Mouse (Mus musculus) CH12.LX (cell line): ENCODE results near the gene Sugt1. TPM values are rescaled to one million over a fixed set of nuclear protein-coding genes. Genes with fewer than 3 reads are reported as not detected.

Source experiments
- DNase-seq: peaks from one replicate; pipeline ENCODE4 v3.0.0-alpha.2; 2013; ENCODE audit errors: extremely low read depth
- H3K27ac ChIP-seq: 2 replicates; pipeline ENCODE4 v1.5.1; 2012; ENCODE audit warnings: low read depth, mild to moderate bottlenecking, control low read depth, moderate library complexity; ENCODE audit not compliant: insufficient read depth
- H3K27me3 ChIP-seq: replicated peaks from 2 replicates; pipeline ENCODE3; 2012; ENCODE audit warnings: inconsistent platforms
- H3K36me3 ChIP-seq, 2 experiments: replicated peaks in 1 of 2; 2 replicates each; pipeline versions ENCODE3 to v1.6.1; 2012; ENCODE audit warnings: inconsistent platforms in 1 of 2, low read length in 1 of 2, mild to moderate bottlenecking in 1 of 2, mixed read lengths in 1 of 2, moderate library complexity in 1 of 2; ENCODE audit not compliant: control insufficient read depth in 1 of 2, insufficient read depth in 1 of 2
- H3K4me1 ChIP-seq, 2 experiments: 2 replicates each; pipeline ENCODE4 v1.6.1; 2012; ENCODE audit warnings: inconsistent platforms in 1 of 2, moderate library complexity in 1 of 2; ENCODE audit not compliant: insufficient read depth in 2 of 2, control insufficient read depth in 1 of 2
- H3K4me2 ChIP-seq: 2 replicates; pipeline ENCODE4 v1.6.1; 2012; ENCODE audit warnings: low read depth, mild to moderate bottlenecking, control low read depth; ENCODE audit not compliant: poor library complexity, insufficient read depth, severe bottlenecking
- H3K4me3 ChIP-seq, 3 experiments: fragments of 150-350 bp in 1 of 3; sonication (generic) in 1 of 3; replicated peaks in 1 of 3; 2 replicates each; pipeline versions ENCODE3 to v1.5.1; 2011 to 2012; ENCODE audit warnings: low read depth in 2 of 3, low read length in 2 of 3, mild to moderate bottlenecking in 2 of 3, moderate library complexity in 2 of 3, control low read depth in 1 of 3, improper control_type of control experiment in 1 of 3, inconsistent platforms in 1 of 3, mixed read lengths in 1 of 3; ENCODE audit not compliant: poor library complexity in 1 of 3
- H3K79me2 ChIP-seq: replicated peaks from 2 replicates; pipeline ENCODE4 v1.6.1; 2012; ENCODE audit warnings: mild to moderate bottlenecking, moderate library complexity; ENCODE audit not compliant: control insufficient read depth, poor library complexity, insufficient read depth, severe bottlenecking; ENCODE audit errors: extremely low read depth
- H3K9ac ChIP-seq: 2 replicates; pipeline ENCODE4 v1.6.1; 2012; ENCODE audit warnings: low read depth, mild to moderate bottlenecking, control low read depth, moderate library complexity; ENCODE audit not compliant: insufficient read depth
- H3K9me3 ChIP-seq: replicated peaks from 2 replicates; pipeline ENCODE3; 2012; ENCODE audit warnings: low read length, inconsistent platforms, mixed read lengths
- BHLHE40 ChIP-seq: IDR thresholded peaks from 2 replicates; pipeline ENCODE4 v1.6.1; 2011; ENCODE audit warnings: mild to moderate bottlenecking, low read depth, low read length, improper control_type of control experiment
- CHD1 ChIP-seq: IDR thresholded peaks from 2 replicates; pipeline ENCODE4 v1.6.1; 2012; ENCODE audit warnings: low read depth, low read length, improper control_type of control experiment, inconsistent platforms
- CHD2 ChIP-seq: IDR thresholded peaks from 2 replicates; pipeline ENCODE4 v1.6.1; 2011; ENCODE audit warnings: low read length, improper control_type of control experiment
- E2F4 ChIP-seq: IDR thresholded peaks from 2 replicates; pipeline ENCODE4 v1.6.1; 2011; ENCODE audit warnings: low read depth, low read length, improper control_type of control experiment; ENCODE audit not compliant: insufficient replicate concordance
- ELF1 ChIP-seq: IDR thresholded peaks from 2 replicates; pipeline ENCODE4 v1.6.1; 2014; ENCODE audit warnings: low read depth, mild to moderate bottlenecking, inconsistent platforms, low read length, improper control_type of control experiment
- GABPA ChIP-seq: IDR thresholded peaks from 2 replicates; pipeline ENCODE4 v1.6.1; 2012; ENCODE audit warnings: low read depth, low read length, improper control_type of control experiment, inconsistent platforms; ENCODE audit not compliant: insufficient replicate concordance
- IRF4 ChIP-seq: IDR thresholded peaks from 2 replicates; pipeline ENCODE4 v1.6.1; 2014; ENCODE audit warnings: low read depth, mild to moderate bottlenecking, inconsistent platforms, low read length, improper control_type of control experiment
- JUN ChIP-seq: IDR thresholded peaks from 2 replicates; pipeline ENCODE4 v1.6.1; 2011; ENCODE audit warnings: low read depth, mild to moderate bottlenecking, low read length, improper control_type of control experiment, moderate library complexity; ENCODE audit not compliant: insufficient read depth
- JUND ChIP-seq: conservative IDR thresholded peaks from 2 replicates; pipeline ENCODE4 v1.6.1; 2011; ENCODE audit warnings: low read depth, low read length, improper control_type of control experiment
- KAT2A ChIP-seq: IDR thresholded peaks from 2 replicates; pipeline ENCODE4 v1.6.1; 2012; ENCODE audit warnings: low read length, improper control_type of control experiment, inconsistent platforms; ENCODE audit not compliant: insufficient replicate concordance
- MAFK ChIP-seq: IDR thresholded peaks from 2 replicates; pipeline ENCODE4 v1.6.1; 2011; ENCODE audit warnings: low read length, improper control_type of control experiment; ENCODE audit not compliant: insufficient replicate concordance
- MAX ChIP-seq: IDR thresholded peaks from 2 replicates; pipeline ENCODE4 v1.6.1; 2011; ENCODE audit warnings: low read length, improper control_type of control experiment
- MAZ ChIP-seq: IDR thresholded peaks from 2 replicates; pipeline ENCODE4 v1.6.1; 2012; ENCODE audit warnings: low read depth, mild to moderate bottlenecking, inconsistent platforms, low read length, improper control_type of control experiment, moderate library complexity
- MEF2A ChIP-seq: IDR thresholded peaks from 2 replicates; pipeline ENCODE4 v1.6.1; 2014; ENCODE audit warnings: low read depth, mild to moderate bottlenecking, inconsistent platforms, low read length, improper control_type of control experiment, borderline replicate concordance
- NELFE ChIP-seq: IDR thresholded peaks from 2 replicates; pipeline ENCODE4 v1.6.1; 2011; ENCODE audit warnings: low read depth, low read length, improper control_type of control experiment
- NRF1 ChIP-seq: IDR thresholded peaks from 2 replicates; pipeline ENCODE4 v1.6.1; 2014; ENCODE audit warnings: low read depth, mild to moderate bottlenecking, inconsistent platforms, low read length, improper control_type of control experiment, moderate library complexity
- PAX5 ChIP-seq: IDR thresholded peaks from 2 replicates; pipeline ENCODE4 v1.6.1; 2012; ENCODE audit warnings: low read length, inconsistent platforms, mixed read lengths
- POLR2AphosphoS2 ChIP-seq: IDR thresholded peaks from 2 replicates; pipeline ENCODE4 v1.6.1; 2011; ENCODE audit warnings: low read depth, low read length, improper control_type of control experiment
- RAD21 ChIP-seq: IDR thresholded peaks from 2 replicates; pipeline ENCODE4 v1.6.1; 2011; ENCODE audit warnings: low read depth, mild to moderate bottlenecking, low read length, improper control_type of control experiment, moderate library complexity
- RCOR1 ChIP-seq: conservative IDR thresholded peaks from 2 replicates; pipeline ENCODE4 v1.6.1; 2012; ENCODE audit warnings: low read depth, mild to moderate bottlenecking, inconsistent platforms, low read length, improper control_type of control experiment
- SIN3A ChIP-seq: IDR thresholded peaks from 2 replicates; pipeline ENCODE4 v1.6.1; 2012; ENCODE audit warnings: low read length, improper control_type of control experiment, inconsistent platforms
- SMC3 ChIP-seq: IDR thresholded peaks from 2 replicates; pipeline ENCODE4 v1.6.1; 2011; ENCODE audit warnings: low read depth, low read length, improper control_type of control experiment
- TCF12 ChIP-seq: IDR thresholded peaks from 2 replicates; pipeline ENCODE4 v1.6.1; 2014; ENCODE audit warnings: low read depth, mild to moderate bottlenecking, inconsistent platforms, low read length, improper control_type of control experiment
- UBTF ChIP-seq: IDR thresholded peaks from 2 replicates; pipeline ENCODE4 v1.6.1; 2012; ENCODE audit warnings: low read depth, mild to moderate bottlenecking, inconsistent platforms, low read length, improper control_type of control experiment, moderate library complexity
- USF1 ChIP-seq: IDR thresholded peaks from 2 replicates; pipeline ENCODE4 v1.6.1; 2014; ENCODE audit warnings: low read depth, mild to moderate bottlenecking, inconsistent platforms, low read length, improper control_type of control experiment
- USF2 ChIP-seq: conservative IDR thresholded peaks from 2 replicates; pipeline ENCODE4 v1.6.1; 2011; ENCODE audit warnings: low read depth, low read length, improper control_type of control experiment
- ZKSCAN1 ChIP-seq: IDR thresholded peaks from 2 replicates; pipeline ENCODE4 v1.6.1; 2012; ENCODE audit warnings: low read depth, inconsistent platforms, low read length, improper control_type of control experiment, borderline replicate concordance
- ZMIZ1 ChIP-seq: IDR thresholded peaks from 2 replicates; pipeline ENCODE4 v1.6.1; 2012; ENCODE audit warnings: low read depth, mild to moderate bottlenecking, inconsistent platforms, low read length, improper control_type of control experiment
- ZNF384 ChIP-seq: IDR thresholded peaks from 2 replicates; pipeline ENCODE4 v1.6.1; 2012; ENCODE audit warnings: low read depth, low read length, improper control_type of control experiment, inconsistent platforms
- dilution Hi-C: fragments of 300-500 bp; cut with MboI; formaldehyde crosslinking; loops from 2 replicates; pipeline ENCODE4 v1.14.3; 2020; ENCODE audit warnings: low sequenced_read_pairs; ENCODE audit not compliant: extremely low pct_unique_long_range_greater_than_20kb, extremely low pct_ligation_motif_present
- in situ Hi-C: fragments of 300-500 bp; cut with MboI; formaldehyde crosslinking; loops from 3 replicates; pipeline ENCODE4 v1.14.3; 2019; ENCODE audit warnings: low sequenced_read_pairs, low pct_ligation_motif_present, low pct_unique_long_range_greater_than_20kb, mixed read lengths
- polyA plus RNA-seq: library from polyadenylated mRNA; unstranded; fragments of >175 nt; gene quantifications from 2 replicates; pipeline ENCODE4 v1.2.1, GENCODE M21; 2012; ENCODE audit warnings: low read depth; ENCODE audit not compliant: insufficient read length
- total RNA-seq, 2 experiments: library from RNA; depleted of rRNA; stranded (reverse); fragments of 300-350 nt in 1 of 2; fragments of >200 nt in 1 of 2; gene quantifications; 2 replicates each; pipeline ENCODE4 v1.2.3; 2012 to 2014

The Sugt1 gene
- total and polyA plus RNA-seq, 3 experiments, result 91.9 to 118 (median 114) TPM

- no peaks in the 10 kb centered on the region for H3K27me3 ChIP-seq
- no peak overlapping the region for H3K9ac ChIP-seq
- no peak overlapping the region for H3K27ac ChIP-seq
- peaks cover 4 to 6% of the 10 kb centered on the region in 2 experiments; a peak in 2 of 4 replicates for H3K4me1 ChIP-seq
- H3K79me2 ChIP-seq, result no peaks in the 10 kb centered on the region
- no peak overlapping the region for H3K4me3 ChIP-seq
- no peak for DNase-seq
- in situ Hi-C loops (no loop called here), dilution Hi-C loops (no loop called here)
- no peaks in the 10 kb centered on the region for H3K36me3 ChIP-seq
- H3K9me3 ChIP-seq, result no peaks in the 10 kb centered on the region
- TF ChIP-seq CHD2 (no peak), ZMIZ1 (no peak), NELFE (no peak), JUN (no peak), RAD21 (no peak), USF1 (no peak), MEF2A (no peak), UBTF (no peak), E2F4 (no peak), KAT2A (no peak), MAFK (no peak), TCF12 (no peak), ELF1 (no peak), BHLHE40 (no peak), ZKSCAN1 (no peak), SIN3A (no peak), JUND (no peak)
- peak overlapping the region; percentile 65 for H3K4me2 ChIP-seq
These were observed 73.0 kb downstream of the Sugt1 start for GRCm38 (mm10) chr14:79660467-79660866.

DNA sequence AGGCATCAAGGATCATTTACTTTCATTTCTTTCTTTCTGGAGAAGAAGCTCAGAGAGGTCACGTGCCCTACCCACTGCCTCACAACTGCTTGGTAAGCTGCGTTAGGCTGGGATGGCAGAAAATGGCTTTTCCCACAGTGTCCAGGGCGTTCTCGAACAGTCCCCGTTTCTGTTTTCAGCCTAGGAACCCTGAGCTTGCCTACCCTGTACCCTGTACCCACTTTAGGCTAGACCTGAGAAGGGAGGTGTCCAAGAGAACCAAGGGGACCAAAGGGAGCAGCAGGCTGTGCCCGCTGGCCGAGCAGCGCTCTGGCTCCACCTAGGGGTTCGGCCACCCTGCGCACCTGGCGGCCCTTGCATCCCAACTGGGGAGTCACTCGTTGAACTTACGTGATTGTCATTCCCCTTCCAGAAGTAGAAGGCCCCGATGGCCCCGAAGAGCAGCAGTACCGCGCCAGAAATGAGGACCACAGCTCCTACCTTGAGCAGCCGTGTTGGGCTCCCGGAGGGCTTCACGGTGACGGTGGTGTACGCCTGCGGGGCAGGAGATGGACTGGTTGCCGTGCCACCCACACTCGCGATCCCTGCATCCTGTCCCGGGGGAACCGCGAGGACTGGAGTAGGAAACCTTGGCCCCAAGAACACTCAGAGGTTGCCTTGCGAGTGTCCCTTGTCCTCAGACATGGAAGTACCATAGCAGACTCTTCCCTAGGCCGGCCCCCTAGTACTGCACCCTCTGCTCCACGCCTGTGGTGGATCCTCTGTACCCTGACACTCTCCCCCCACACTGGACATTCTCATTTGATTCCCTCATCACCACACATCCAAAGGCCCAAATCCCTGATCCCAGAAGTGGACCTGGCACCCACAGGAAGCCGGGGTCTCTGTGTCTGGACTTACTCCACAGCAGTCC is 73.8 kb downstream of the Sugt1 start:
- H3K79me2 ChIP-seq, result no peaks in the 10 kb centered on the region
- peaks cover 4 to 6% of the 10 kb centered on the region in 2 experiments; a peak in 2 of 4 replicates for H3K4me1 ChIP-seq
- H3K9me3 ChIP-seq, result no peaks in the 10 kb centered on the region
- H3K27me3 ChIP-seq, result no peaks in the 10 kb centered on the region
- H3K4me3 ChIP-seq, result peak overlapping the region in 2 of 3 experiments; percentile 46 to 53
- H3K4me2 ChIP-seq, result peak overlapping the region; percentile 80
- H3K9ac ChIP-seq, result peak overlapping the region; percentile 15; the same call in 1 of the 2 replicates
- dilution Hi-C loops, result no loop called here
- DNase-seq, result peak; percentile 42
- H3K36me3 ChIP-seq, result no peaks in the 10 kb centered on the region
- no peak overlapping the region for H3K27ac ChIP-seq
- in situ Hi-C loops, result no loop called here
- TF ChIP-seq MEF2A (peak; percentile 23; the same call in 1 of the 2 replicates), PAX5 (no peak), POLR2AphosphoS2 (no peak), GABPA (no peak), IRF4 (no peak), USF2 (peak; percentile 79), ZNF384 (no peak), UBTF (0 out of 2 replicates have a peak, but pooled peaks have one; percentile 33), SIN3A (no peak), NELFE (no peak; the same call in 1 of the 2 replicates), SMC3 (peak; percentile 79), KAT2A (no peak), MAFK (no peak), RCOR1 (no peak), NRF1 (peak; percentile 24; the same call in 1 of the 2 replicates), CHD1 (no peak), MAZ (no peak), USF1 (peak; percentile 84), MAX (peak; percentile 61; the same call in 1 of the 2 replicates)
